Mouse (Mus musculus) midbrain, embryonic 15.5 days (tissue): ENCODE data around the gene Lpcat3. TPM values are rescaled to one million over a fixed set of nuclear protein-coding genes. Genes with fewer than 3 reads are reported as not detected.
A peak's percentile ranks its signal among the peaks of the same experiment; 100 is the strongest.

Experiments
- ATAC-seq: fragments of 200-750 bp; cut with Nextera tagmentation; replicated peaks from 2 replicates; pipeline ENCODE4 v1.8.0; 2017; ENCODE audit warnings: moderate TSS enrichment
- H3K27ac ChIP-seq: fragments of 300-500 bp; sonication (generic); 2 replicates; pipeline ENCODE4 v1.5.1; 2015; ENCODE audit warnings: mild to moderate bottlenecking, inconsistent platforms
- H3K27me3 ChIP-seq: fragments of 300-500 bp; sonication (generic); replicated peaks from 2 replicates; pipeline ENCODE4 v1.6.1; 2015; ENCODE audit warnings: inconsistent platforms
- H3K36me3 ChIP-seq: fragments of 300-500 bp; sonication (generic); replicated peaks from 2 replicates; pipeline ENCODE4 v1.6.1; 2015; ENCODE audit warnings: inconsistent platforms
- H3K4me1 ChIP-seq: fragments of 300-500 bp; sonication (generic); 2 replicates; pipeline ENCODE4 v1.6.1; 2015; ENCODE audit warnings: inconsistent platforms
- H3K4me2 ChIP-seq: fragments of 300-500 bp; sonication (generic); 2 replicates; pipeline ENCODE4 v1.6.1; 2015; ENCODE audit warnings: inconsistent platforms, mild to moderate bottlenecking, moderate library complexity
- H3K4me3 ChIP-seq: fragments of 300-500 bp; sonication (generic); 2 replicates; pipeline ENCODE4 v1.5.1; 2015; ENCODE audit warnings: mild to moderate bottlenecking, inconsistent platforms
- H3K9ac ChIP-seq: fragments of 300-500 bp; sonication (generic); 2 replicates; pipeline ENCODE4 v1.6.1; 2015; ENCODE audit warnings: mild to moderate bottlenecking, inconsistent platforms
- H3K9me3 ChIP-seq: fragments of 300-500 bp; sonication (generic); 2 replicates; pipeline ENCODE4 v1.6.1; 2016; ENCODE audit warnings: inconsistent platforms
- WGBS: fragments of 180-500 bp; shearing (Covaris S2); methylation state at CpG from one replicate; pipeline ENCODE4 v1.1.7; 2015; ENCODE audit warnings: mixed read lengths; 5-methylcytosine and 5-hydroxymethylcytosine counted together
- polyA plus RNA-seq: library from polyadenylated mRNA; unstranded; fragments of >200 nt; fragmentation: Nextera tagmentation; extraction: Ambion mirVana; gene quantifications from 2 replicates; pipeline ENCODE4 v1.2.1, GENCODE M21; 2015

Lpcat3 gene
- polyA plus RNA-seq, 1 experiment from 2014 or later = 51.9 TPM

GRCm38 (mm10) chr6:124699962-124700610, 37.3 kb downstream of the Lpcat3 start:
- Histone ChIP-seq H3K4me3 (no peak overlapping the region), H3K9me3 (no peaks in the 10 kb centered on the region), H3K9ac (no peak overlapping the region), H3K36me3 (peaks cover 27% of the 10 kb centered on the region), H3K27ac (no peak overlapping the region), H3K27me3 (no peaks in the 10 kb centered on the region), H3K4me1 (no peaks in the 10 kb centered on the region), H3K4me2 (no peak overlapping the region)
- ATAC-seq = 0 out of 2 replicates have a peak, but pooled peaks have one; percentile 15
- WGBS = 85% methylated on average over 11 of the region's 11 CpGs

- Histone ChIP-seq H3K27me3 (no peaks in the 10 kb centered on the region), H3K27ac (no peak overlapping the region), H3K4me2 (no peak overlapping the region), H3K4me1 (no peaks in the 10 kb centered on the region), H3K36me3 (peaks cover 36% of the 10 kb centered on the region), H3K9me3 (no peaks in the 10 kb centered on the region), H3K4me3 (no peak overlapping the region), H3K9ac (no peak overlapping the region)
- WGBS = 77% methylated on average over 8 of the region's 8 CpGs
- ATAC-seq = no peak
These were observed 38.5 kb downstream of the Lpcat3 start for GRCm38 (mm10) chr6:124701338-124701737.

- peaks cover 36% of the 10 kb centered on the region for H3K36me3 ChIP-seq
These were observed 39.4 kb downstream of the Lpcat3 start for GRCm38 (mm10) chr6:124702102-124702783.

GRCm38 (mm10) chr6:124702784-124703103, 39.9 kb downstream of the Lpcat3 start:
- H3K36me3 ChIP-seq = peaks cover 36% of the 10 kb centered on the region
- no peaks in the 10 kb centered on the region for H3K9me3 ChIP-seq
- H3K4me1 ChIP-seq = no peaks in the 10 kb centered on the region
- H3K27ac ChIP-seq = no peak overlapping the region
- no peak overlapping the region for H3K4me2 ChIP-seq
- no peaks in the 10 kb centered on the region for H3K27me3 ChIP-seq
- ATAC-seq = peak; percentile 72
- 47% methylated on average over 3 of the region's 3 CpGs for WGBS
- no peak overlapping the region for H3K9ac ChIP-seq
- H3K4me3 ChIP-seq = no peak overlapping the region

More at GRCm38 (mm10) chr6:124702102-124702783, 39.4 kb downstream of the Lpcat3 start:
- WGBS = 91% methylated on average over 17 of the region's 17 CpGs
- Histone ChIP-seq H3K27me3 (no peaks in the 10 kb centered on the region), H3K4me3 (no peak overlapping the region), H3K4me2 (no peak overlapping the region), H3K27ac (no peak overlapping the region), H3K9me3 (no peaks in the 10 kb centered on the region), H3K9ac (no peak overlapping the region), H3K4me1 (no peaks in the 10 kb centered on the region)
- ATAC-seq = peak; percentile 40

GRCm38 (mm10) chr6:124703789-124704188, 41.0 kb downstream of the Lpcat3 start:
- no peak overlapping the region for H3K4me2 ChIP-seq
- H3K36me3 ChIP-seq = peaks cover 36% of the 10 kb centered on the region

GRCm38 (mm10) chr6:124704417-124704816, 41.6 kb downstream of the Lpcat3 start:
- Histone ChIP-seq H3K4me1 (peaks cover 4% of the 10 kb centered on the region), H3K9ac (no peak overlapping the region), H3K9me3 (no peaks in the 10 kb centered on the region), H3K4me2 (no peak overlapping the region), H3K27me3 (no peaks in the 10 kb centered on the region), H3K27ac (no peak overlapping the region), H3K36me3 (peaks cover 36% of the 10 kb centered on the region), H3K4me3 (no peak overlapping the region)
- no peak for ATAC-seq
- 100% methylated on average over 2 of the region's 2 CpGs for WGBS

More at GRCm38 (mm10) chr6:124703789-124704188, 41.0 kb downstream of the Lpcat3 start:
- WGBS = 83% methylated on average over 7 of the region's 7 CpGs
- H3K4me1 ChIP-seq = no peaks in the 10 kb centered on the region
- H3K27ac ChIP-seq = no peak overlapping the region
- no peaks in the 10 kb centered on the region for H3K9me3 ChIP-seq
- H3K4me3 ChIP-seq = no peak overlapping the region
- no peak overlapping the region for H3K9ac ChIP-seq
- no peaks in the 10 kb centered on the region for H3K27me3 ChIP-seq
- no peak for ATAC-seq

- no peak overlapping the region for H3K9ac ChIP-seq
These were observed 43.3 kb downstream of the Lpcat3 start for GRCm38 (mm10) chr6:124706061-124706627.

GRCm38 (mm10) chr6:124708289-124708889, 45.6 kb downstream of the Lpcat3 start:
- ATAC-seq = no peak
- Histone ChIP-seq H3K27ac (no peak overlapping the region), H3K4me3 (no peak overlapping the region), H3K36me3 (peaks cover 24% of the 10 kb centered on the region), H3K9me3 (no peaks in the 10 kb centered on the region), H3K27me3 (no peaks in the 10 kb centered on the region), H3K4me2 (no peak overlapping the region), H3K9ac (no peak overlapping the region), H3K4me1 (peaks cover 32% of the 10 kb centered on the region)
- WGBS = 92% methylated on average over 10 of the region's 10 CpGs

More at GRCm38 (mm10) chr6:124706061-124706627, 43.3 kb downstream of the Lpcat3 start:
- peaks cover 21% of the 10 kb centered on the region for H3K4me1 ChIP-seq
- H3K27ac ChIP-seq = no peak overlapping the region
- 88% methylated on average over 5 of the region's 5 CpGs for WGBS
- H3K9me3 ChIP-seq = no peaks in the 10 kb centered on the region
- no peak for ATAC-seq
- no peak overlapping the region for H3K4me2 ChIP-seq
- H3K36me3 ChIP-seq = peaks cover 36% of the 10 kb centered on the region
- H3K27me3 ChIP-seq = no peaks in the 10 kb centered on the region
- H3K4me3 ChIP-seq = no peak overlapping the region

GRCm38 (mm10) chr6:124711824-124712782, 49.3 kb downstream of the Lpcat3 start, which contains the start of the genes Emg1 and Phb2:
TSS of gene Emg1 (minus strand) at chr6:124712178.
TSS of gene Phb2 (plus strand) at chr6:124712336.
- Histone ChIP-seq H3K4me3 (peak within 1 kb of the TSS; percentile 91), H3K27ac (peak within 1 kb of the TSS; percentile 85), H3K36me3 (peaks cover 22% of the 10 kb centered on the region), H3K9me3 (no peaks in the 10 kb centered on the region), H3K4me2 (peak within 1 kb of the TSS; percentile 69), H3K9ac (peak within 1 kb of the TSS; percentile 91), H3K27me3 (no peaks in the 10 kb centered on the region), H3K4me1 (peaks cover 42% of the 10 kb centered on the region)
- under 1% methylated on average over 75 of the region's 76 CpGs for WGBS
- ATAC-seq = peak; percentile 97

GRCm38 (mm10) chr6:124712918-124713317, 50.1 kb downstream of the Lpcat3 start:
- H3K27me3 ChIP-seq = no peaks in the 10 kb centered on the region
- H3K9ac ChIP-seq = peak overlapping the region; percentile 91
- H3K4me2 ChIP-seq = peak overlapping the region; percentile 69
- ATAC-seq = no peak
- no peaks in the 10 kb centered on the region for H3K9me3 ChIP-seq
- H3K36me3 ChIP-seq = peaks cover 25% of the 10 kb centered on the region
- peaks cover 42% of the 10 kb centered on the region for H3K4me1 ChIP-seq
- peak overlapping the region; percentile 91 for H3K4me3 ChIP-seq
- H3K27ac ChIP-seq = no peak overlapping the region
- WGBS = 22% methylated on average over 11 of the region's 11 CpGs

GRCm38 (mm10) chr6:124716864-124717490, 54.1 kb downstream of the Lpcat3 start:
- no peaks in the 10 kb centered on the region for H3K27me3 ChIP-seq
- ATAC-seq = no peak
- no peak overlapping the region for H3K4me3 ChIP-seq
- peaks cover 25% of the 10 kb centered on the region for H3K36me3 ChIP-seq
- no peak overlapping the region for H3K27ac ChIP-seq
- WGBS = 64% methylated on average over 20 of the region's 20 CpGs
- no peak overlapping the region for H3K4me2 ChIP-seq
- H3K9me3 ChIP-seq = no peaks in the 10 kb centered on the region
- no peak overlapping the region for H3K9ac ChIP-seq
- H3K4me1 ChIP-seq = peaks cover 18% of the 10 kb centered on the region
